Mouse (Mus musculus): Measurements from ENCODE around the gene Dcun1d3. TPM values are rescaled to one million over a fixed set of nuclear protein-coding genes. Genes with fewer than 3 reads are reported as not detected.

Dcun1d3 gene
- total and polyA plus RNA-seq, 3 experiments, result 3.2 to 5.2 (median 4.2) TPM

DNA sequence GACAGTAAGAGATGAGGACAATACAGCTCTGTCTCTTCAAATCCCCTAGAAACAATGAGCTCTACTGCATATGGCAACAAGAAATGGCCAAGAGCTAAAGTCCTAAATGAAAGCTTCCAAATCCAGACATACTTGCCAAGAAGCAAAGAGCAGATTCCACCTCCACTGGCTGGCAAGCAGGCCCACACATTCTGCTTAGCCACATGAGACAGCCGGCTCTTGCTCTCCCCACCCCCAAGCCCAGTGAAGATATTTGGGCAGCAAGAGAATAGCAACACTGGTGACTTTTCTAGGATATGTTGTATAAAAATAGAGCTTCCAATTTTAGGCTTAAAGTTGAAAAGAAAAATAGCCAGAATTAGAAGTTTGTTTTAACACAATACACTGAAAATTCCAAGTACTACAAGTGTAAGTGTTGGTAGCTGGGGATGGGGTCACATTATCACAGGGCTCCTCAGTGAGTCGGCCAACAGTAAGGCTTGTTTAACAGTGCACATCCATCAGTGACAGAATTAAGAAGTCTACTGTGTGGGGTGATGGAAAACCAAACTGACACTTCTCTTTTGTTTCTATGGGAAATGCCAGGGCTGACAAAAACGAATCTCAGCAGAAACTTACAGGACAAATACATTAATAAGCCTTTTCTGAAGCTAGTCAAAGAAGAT is 20.2 kb downstream of the Dcun1d3 start:
- Histone ChIP-seq H3K4me2 (ENCODE audit: insufficient read depth, low read depth, poor library complexity, severe bottlenecking) (no peak overlapping the region), H3K36me3 (replicated peaks in 1 of 2; ENCODE audit: control insufficient read depth in 1 of 2, insufficient read depth in 1 of 2, low read length in 1 of 2) (peaks cover 0 to 11% of the 10 kb centered on the region in 2 experiments), H3K4me1 (ENCODE audit: control insufficient read depth in 1 of 2, insufficient read depth in 2 of 2) (peaks cover 6 to 14% of the 10 kb centered on the region in 2 experiments; a peak in 2 of 4 replicates), H3K9ac (ENCODE audit: insufficient read depth, low read depth) (no peak overlapping the region), H3K79me2 (replicated peaks; ENCODE audit: control insufficient read depth, extremely low read depth, insufficient read depth, poor library complexity, severe bottlenecking) (no peaks in the 10 kb centered on the region), H3K9me3 (replicated peaks; ENCODE audit: low read length) (no peaks in the 10 kb centered on the region), H3K4me3 (replicated peaks in 1 of 3; ENCODE audit: low read depth in 2 of 3, low read length in 2 of 3, poor library complexity in 1 of 3) (no peak overlapping the region), H3K27ac (ENCODE audit: insufficient read depth, low read depth) (no peak overlapping the region), H3K27me3 (replicated peaks) (no peaks in the 10 kb centered on the region)
- dilution Hi-C loops (cut with MboI; ENCODE audit: extremely low pct_ligation_motif_present, extremely low pct_unique_long_range_greater_than_20kb, low sequenced_read_pairs), result no loop called here
- in situ Hi-C loops (cut with MboI; ENCODE audit: low pct_ligation_motif_present, low pct_unique_long_range_greater_than_20kb, low sequenced_read_pairs), result no loop called here
- DNase-seq (ENCODE audit: extremely low read depth), result no peak
- TF ChIP-seq CHD1 (IDR thresholded peaks at IDR 0.05; ENCODE audit: low read depth, low read length), result no peak
- no peak for TF ChIP-seq BHLHE40 (IDR thresholded peaks at IDR 0.05; ENCODE audit: low read depth, low read length)
- no peak for TF ChIP-seq GABPA (IDR thresholded peaks at IDR 0.05; ENCODE audit: insufficient replicate concordance, low read depth, low read length)
- TF ChIP-seq JUN (IDR thresholded peaks at IDR 0.05; ENCODE audit: insufficient read depth, low read depth, low read length), result no peak

DNA sequence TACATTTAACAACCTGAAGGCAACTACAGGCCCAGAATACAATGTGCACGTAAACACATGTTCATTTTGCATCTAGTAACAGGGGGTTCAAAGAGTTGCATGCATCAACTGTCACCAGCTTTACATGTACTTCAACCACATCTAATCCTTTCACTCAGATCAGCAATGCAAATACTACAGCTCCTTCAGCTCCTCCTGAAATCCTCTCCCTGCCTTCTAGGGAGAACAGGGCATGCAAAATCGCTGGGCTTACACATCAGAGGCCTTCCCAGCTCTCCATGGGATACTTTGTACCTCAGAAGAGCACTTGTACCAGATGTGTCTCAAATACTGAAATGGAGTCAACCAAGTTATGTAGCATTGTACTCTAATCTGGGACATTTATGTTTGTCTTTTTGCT is 23.0 kb downstream of the Dcun1d3 start:
- H3K4me1 ChIP-seq (ENCODE audit: control insufficient read depth in 1 of 2, insufficient read depth in 2 of 2), result peaks cover 6 to 16% of the 10 kb centered on the region in 2 experiments; a peak in 3 of 4 replicates
- H3K4me2 ChIP-seq (ENCODE audit: insufficient read depth, low read depth, poor library complexity, severe bottlenecking), result no peak overlapping the region
- TF ChIP-seq JUND (conservative IDR thresholded peaks at IDR 0.05; ENCODE audit: low read depth, low read length), result no peak
- TF ChIP-seq CHD2 (IDR thresholded peaks at IDR 0.05; ENCODE audit: low read length), result no peak
- TF ChIP-seq PAX5 (IDR thresholded peaks at IDR 0.05; ENCODE audit: low read length), result no peak
- TF ChIP-seq TCF12 (IDR thresholded peaks at IDR 0.05; ENCODE audit: low read depth, low read length), result no peak
- TF ChIP-seq ZC3H11A (IDR thresholded peaks at IDR 0.05; ENCODE audit: low read depth, low read length), result no peak
- TF ChIP-seq MEF2A (IDR thresholded peaks at IDR 0.05; ENCODE audit: borderline replicate concordance, low read depth, low read length), result no peak
- TF ChIP-seq SIN3A (IDR thresholded peaks at IDR 0.05; ENCODE audit: low read length), result no peak
- TF ChIP-seq IRF4 (IDR thresholded peaks at IDR 0.05; ENCODE audit: low read depth, low read length), result no peak
- TF ChIP-seq EP300 (IDR thresholded peaks at IDR 0.05; ENCODE audit: low read length), result no peak
- TF ChIP-seq USF1 (IDR thresholded peaks at IDR 0.05; ENCODE audit: low read depth, low read length), result no peak
- TF ChIP-seq HCFC1 (IDR thresholded peaks at IDR 0.05; ENCODE audit: low read depth, low read length), result no peak
- TF ChIP-seq KAT2A (IDR thresholded peaks at IDR 0.05; ENCODE audit: insufficient replicate concordance, low read length), result no peak
- H3K9ac ChIP-seq (ENCODE audit: insufficient read depth, low read depth), result no peak overlapping the region
- H3K36me3 ChIP-seq (replicated peaks in 1 of 2; ENCODE audit: control insufficient read depth in 1 of 2, insufficient read depth in 1 of 2, low read length in 1 of 2), result peaks cover 0 to 4% of the 10 kb centered on the region in 2 experiments
- no peaks in the 10 kb centered on the region for H3K27me3 ChIP-seq (replicated peaks)
- DNase-seq (ENCODE audit: extremely low read depth), result no peak
- no peaks in the 10 kb centered on the region for H3K9me3 ChIP-seq (replicated peaks; ENCODE audit: low read length)
- no peak overlapping the region for H3K4me3 ChIP-seq (replicated peaks in 1 of 3; ENCODE audit: low read depth in 2 of 3, low read length in 2 of 3, poor library complexity in 1 of 3)
- no peaks in the 10 kb centered on the region for H3K79me2 ChIP-seq (replicated peaks; ENCODE audit: control insufficient read depth, extremely low read depth, insufficient read depth, poor library complexity, severe bottlenecking)
- in situ Hi-C loops (cut with MboI; ENCODE audit: low pct_ligation_motif_present, low pct_unique_long_range_greater_than_20kb, low sequenced_read_pairs) (loop anchor here (25.0 kb wide), 1 partner anchor 189 kb away; no protein-coding TSS in a partner anchor), dilution Hi-C loops (cut with MboI; ENCODE audit: extremely low pct_ligation_motif_present, extremely low pct_unique_long_range_greater_than_20kb, low sequenced_read_pairs) (no loop called here)
- no peak overlapping the region for H3K27ac ChIP-seq (ENCODE audit: insufficient read depth, low read depth)
